Mouse (Mus musculus) lung, postnatal 0 days (tissue): ENCODE measurements around the gene Igbp1.

Experiments
- CTCF ChIP-seq: IDR thresholded peaks from 2 replicates; pipeline ENCODE4 v1.5.1; 2016; ENCODE audit warnings: antibody characterized with exemption, mild to moderate bottlenecking
- EP300 ChIP-seq: IDR thresholded peaks from 2 replicates; pipeline ENCODE4 v1.6.1; 2016; ENCODE audit warnings: antibody characterized with exemption, mild to moderate bottlenecking, control low read depth

DNA sequence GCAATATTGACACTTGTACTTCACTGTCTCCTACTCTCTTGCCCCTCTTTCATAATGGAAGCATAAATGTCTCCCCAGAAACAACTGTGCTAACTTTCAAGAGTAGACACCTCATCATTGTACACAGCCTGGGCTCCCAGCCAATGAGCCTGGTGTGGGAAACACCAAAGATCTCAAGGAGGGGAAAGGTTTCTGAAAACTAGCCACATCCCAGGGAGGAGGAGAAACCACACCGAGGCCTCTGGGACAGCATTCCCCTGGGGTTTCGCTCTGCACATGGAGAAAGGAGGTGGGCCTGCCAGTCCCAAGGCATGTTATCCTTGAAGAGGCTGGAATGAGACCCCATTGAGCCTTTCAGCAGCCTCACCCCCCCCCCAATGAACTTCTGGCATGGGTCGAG is 24.0 kb upstream of the Igbp1 start:
- TF ChIP-seq EP300 (no peak), CTCF (no peak)
